Mouse (Mus musculus) intestine, embryonic 15.5 days (tissue): ENCODE results near the gene Pagr1a. TPM values are rescaled to one million over a fixed set of nuclear protein-coding genes. Genes with fewer than 3 reads are reported as not detected.

ENCODE experiments used
- ATAC-seq: fragments of 200-750 bp; cut with Nextera tagmentation; 2 replicates; pipeline ENCODE4 v1.8.0; 2017; ENCODE audit warnings: moderate TSS enrichment, moderate library complexity
- H3K27ac ChIP-seq: fragments of 300-500 bp; sonication (generic); 2 replicates; pipeline ENCODE4 v1.5.1; 2015; ENCODE audit warnings: mild to moderate bottlenecking, inconsistent platforms
- H3K27me3 ChIP-seq: fragments of 300-500 bp; sonication (generic); replicated peaks from 2 replicates; pipeline ENCODE4 v1.6.1; 2015; ENCODE audit warnings: inconsistent platforms
- H3K36me3 ChIP-seq: fragments of 300-500 bp; sonication (generic); 2 replicates; pipeline ENCODE4 v1.6.1; 2015; ENCODE audit warnings: inconsistent platforms
- H3K4me1 ChIP-seq: fragments of 300-500 bp; sonication (generic); replicated peaks from 2 replicates; pipeline ENCODE4 v1.6.1; 2015; ENCODE audit warnings: inconsistent platforms
- H3K4me2 ChIP-seq: fragments of 300-500 bp; sonication (generic); replicated peaks from 2 replicates; pipeline ENCODE4 v1.6.1; 2015; ENCODE audit warnings: mild to moderate bottlenecking, inconsistent platforms
- H3K4me3 ChIP-seq: fragments of 300-500 bp; sonication (generic); replicated peaks from 2 replicates; pipeline ENCODE4 v1.5.1; 2015; ENCODE audit warnings: inconsistent platforms
- H3K9ac ChIP-seq: fragments of 300-500 bp; sonication (generic); 2 replicates; pipeline ENCODE4 v1.6.1; 2015; ENCODE audit warnings: inconsistent platforms
- H3K9me3 ChIP-seq: fragments of 300-500 bp; sonication (generic); 2 replicates; pipeline ENCODE4 v1.6.1; 2016; ENCODE audit warnings: inconsistent platforms
- WGBS: fragments of 180-500 bp; shearing (Covaris S2); methylation state at CpG from one replicate; pipeline ENCODE4 v1.1.7; 2015; 5-methylcytosine and 5-hydroxymethylcytosine counted together
- polyA plus RNA-seq: library from polyadenylated mRNA; unstranded; fragments of >200 nt; fragmentation: Nextera tagmentation; extraction: Ambion mirVana; gene quantifications from 2 replicates; pipeline ENCODE4 v1.2.1, GENCODE M21; 2015

Gene Pagr1a
- 48.4 and 52.6 TPM in 2 replicates for polyA plus RNA-seq

DNA sequence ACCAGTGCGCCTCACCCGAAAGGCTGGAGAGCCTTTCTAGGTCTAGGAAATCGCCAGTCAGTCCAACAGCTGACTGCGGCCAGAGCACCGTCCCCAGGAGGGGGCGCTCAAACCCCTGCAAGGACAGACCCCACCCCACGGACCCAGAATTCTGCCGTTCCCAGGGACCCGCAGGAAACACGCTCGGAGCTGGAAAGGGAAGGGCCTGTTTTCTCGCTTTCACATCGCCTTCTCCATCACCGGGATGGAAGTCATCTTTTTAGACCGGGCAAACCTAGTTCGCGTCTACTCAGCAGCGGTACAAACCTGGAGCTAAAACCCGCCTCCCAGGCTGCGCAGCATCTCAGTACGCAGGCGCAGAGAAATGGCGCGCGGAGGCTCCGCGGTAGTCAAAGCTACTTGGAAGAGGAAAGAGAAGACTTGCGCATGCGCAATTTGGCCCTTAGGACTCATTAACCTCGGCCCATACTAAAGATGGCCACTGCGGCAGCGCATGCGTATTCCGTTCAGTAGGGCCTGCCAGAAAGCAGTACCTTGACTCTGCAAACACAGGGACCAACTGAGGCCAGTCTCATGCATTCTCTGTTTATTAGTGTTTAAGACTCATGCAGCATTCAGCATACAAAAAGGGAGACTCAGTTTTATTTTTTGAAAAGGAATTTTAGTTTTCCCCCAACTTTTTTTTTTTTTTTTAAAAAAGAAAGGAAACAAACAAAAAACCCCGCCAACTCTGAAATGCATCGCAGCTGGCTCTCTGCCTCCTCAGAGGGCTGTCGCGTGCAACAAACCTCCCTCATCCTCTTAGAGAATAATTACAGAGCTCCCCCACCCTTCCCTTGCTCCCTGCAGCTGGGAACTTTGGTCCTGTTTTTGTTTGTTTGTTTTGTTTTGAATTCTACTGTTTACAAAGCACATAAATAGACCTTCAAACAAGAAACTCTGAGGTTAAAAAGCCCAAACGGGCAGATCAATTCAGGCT lies at the start of gene Pagr1a:
Pagr1a (minus strand) TSS at position 382 of the 979 bp plus-strand sequence.
- Histone ChIP-seq H3K4me3 (peak within 1 kb of the TSS; percentile 68), H3K9me3 (no peaks in the 10 kb centered on the region), H3K9ac (peak within 1 kb of the TSS; percentile 87), H3K27ac (peak within 1 kb of the TSS; percentile 98), H3K36me3 (peaks cover 9% of the 10 kb centered on the region; the same call in 1 of the 2 replicates), H3K4me2 (peak within 1 kb of the TSS; percentile 87), H3K27me3 (no peaks in the 10 kb centered on the region), H3K4me1 (peaks cover 68% of the 10 kb centered on the region)
- WGBS = 2% methylated on average over 39 of the region's 39 CpGs
- peak; percentile 83 for ATAC-seq

DNA sequence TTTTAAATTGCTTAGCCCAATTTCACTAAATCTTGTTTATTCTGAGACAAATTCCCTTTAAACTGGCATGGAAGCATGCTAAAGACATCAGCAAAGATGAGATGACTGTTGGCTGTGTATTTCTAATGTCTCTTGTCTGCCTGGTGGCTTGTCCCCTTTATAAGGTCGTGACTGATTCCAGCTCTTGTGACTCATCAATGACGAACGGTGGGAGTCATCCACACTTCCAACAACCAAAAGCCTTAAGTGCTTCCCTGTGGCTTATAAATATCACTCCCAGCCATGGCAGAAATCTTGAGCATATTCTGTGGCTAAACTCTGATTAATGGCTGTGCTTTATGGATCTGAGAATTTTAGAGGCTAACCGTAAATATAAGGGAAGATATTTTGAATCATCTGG lies 49.2 kb upstream of the Pagr1a start:
- Histone ChIP-seq H3K36me3 (no peaks in the 10 kb centered on the region), H3K27me3 (0 out of 2 replicates have a peak, but pooled peaks cover 3% of the 10 kb centered on the region), H3K4me2 (no peak overlapping the region), H3K9ac (no peak overlapping the region), H3K4me1 (0 out of 2 replicates have a peak, but pooled peaks cover under 1% of the 10 kb centered on the region), H3K4me3 (no peak overlapping the region), H3K9me3 (no peaks in the 10 kb centered on the region), H3K27ac (no peak overlapping the region)
- 66% methylated on average over 4 of the region's 4 CpGs for WGBS
- no peak for ATAC-seq

DNA sequence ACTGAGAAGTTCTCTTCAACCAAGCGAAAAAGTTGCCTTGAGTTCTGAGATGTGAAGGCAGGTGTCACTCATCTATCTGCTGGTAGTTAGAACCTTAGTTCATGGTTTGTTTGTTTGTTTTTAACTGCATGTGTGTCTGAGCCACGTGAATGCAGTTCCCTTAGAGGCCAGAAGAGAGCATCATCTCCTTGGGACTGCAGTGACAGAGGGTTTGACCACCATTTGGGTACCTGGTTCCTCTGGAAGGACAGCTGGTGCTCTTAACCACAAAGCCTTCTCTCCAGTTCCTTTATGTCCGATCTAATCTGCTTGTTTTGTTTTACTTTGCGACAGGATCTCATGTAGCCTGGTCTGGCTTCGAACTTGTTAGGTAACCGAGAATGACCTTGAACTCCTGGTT lies 48.4 kb upstream of the Pagr1a start:
- WGBS = 87% methylated on average over 6 of the region's 6 CpGs
- Histone ChIP-seq H3K4me3 (no peak overlapping the region), H3K9ac (no peak overlapping the region), H3K4me1 (no peaks in the 10 kb centered on the region), H3K27ac (no peak overlapping the region), H3K4me2 (no peak overlapping the region), H3K27me3 (0 out of 2 replicates have a peak, but pooled peaks cover 3% of the 10 kb centered on the region), H3K9me3 (no peaks in the 10 kb centered on the region), H3K36me3 (no peaks in the 10 kb centered on the region)
- ATAC-seq = no peak

DNA sequence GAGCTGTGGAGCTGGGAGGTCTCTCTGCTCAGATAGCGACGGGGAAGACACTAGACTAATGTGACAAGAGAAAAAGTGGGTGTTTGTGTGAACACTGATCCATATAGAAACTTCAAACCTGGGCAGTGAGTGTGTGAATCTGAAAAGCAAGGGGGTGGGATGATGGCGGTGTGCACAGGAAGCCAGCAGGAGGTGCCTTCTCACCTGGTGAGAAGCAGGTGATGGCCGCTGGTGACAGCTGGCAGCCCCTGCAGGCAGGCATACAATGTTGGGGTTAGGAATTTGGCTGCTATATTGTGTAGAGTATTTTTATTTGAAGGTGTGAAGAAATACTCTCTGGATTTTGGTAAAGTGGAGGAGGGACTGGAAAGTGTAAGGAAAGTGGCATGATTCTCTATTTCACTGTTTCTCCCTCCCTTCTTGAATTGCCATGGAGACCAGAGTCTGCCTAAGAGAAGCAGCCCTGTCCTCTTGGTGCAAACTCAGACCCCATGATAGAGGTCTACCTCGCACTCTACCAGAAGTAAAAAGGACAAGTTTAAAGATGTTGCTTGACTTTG lies 38.0 kb upstream of the Pagr1a start:
- no peaks in the 10 kb centered on the region for H3K9me3 ChIP-seq
- ATAC-seq = no peak
- no peak overlapping the region for H3K9ac ChIP-seq
- no peak overlapping the region for H3K4me3 ChIP-seq
- H3K27me3 ChIP-seq = no peaks in the 10 kb centered on the region
- H3K27ac ChIP-seq = no peak overlapping the region
- H3K36me3 ChIP-seq = no peaks in the 10 kb centered on the region
- 69% methylated on average over 5 of the region's 5 CpGs for WGBS
- H3K4me2 ChIP-seq = no peak overlapping the region
- H3K4me1 ChIP-seq = no peaks in the 10 kb centered on the region

DNA sequence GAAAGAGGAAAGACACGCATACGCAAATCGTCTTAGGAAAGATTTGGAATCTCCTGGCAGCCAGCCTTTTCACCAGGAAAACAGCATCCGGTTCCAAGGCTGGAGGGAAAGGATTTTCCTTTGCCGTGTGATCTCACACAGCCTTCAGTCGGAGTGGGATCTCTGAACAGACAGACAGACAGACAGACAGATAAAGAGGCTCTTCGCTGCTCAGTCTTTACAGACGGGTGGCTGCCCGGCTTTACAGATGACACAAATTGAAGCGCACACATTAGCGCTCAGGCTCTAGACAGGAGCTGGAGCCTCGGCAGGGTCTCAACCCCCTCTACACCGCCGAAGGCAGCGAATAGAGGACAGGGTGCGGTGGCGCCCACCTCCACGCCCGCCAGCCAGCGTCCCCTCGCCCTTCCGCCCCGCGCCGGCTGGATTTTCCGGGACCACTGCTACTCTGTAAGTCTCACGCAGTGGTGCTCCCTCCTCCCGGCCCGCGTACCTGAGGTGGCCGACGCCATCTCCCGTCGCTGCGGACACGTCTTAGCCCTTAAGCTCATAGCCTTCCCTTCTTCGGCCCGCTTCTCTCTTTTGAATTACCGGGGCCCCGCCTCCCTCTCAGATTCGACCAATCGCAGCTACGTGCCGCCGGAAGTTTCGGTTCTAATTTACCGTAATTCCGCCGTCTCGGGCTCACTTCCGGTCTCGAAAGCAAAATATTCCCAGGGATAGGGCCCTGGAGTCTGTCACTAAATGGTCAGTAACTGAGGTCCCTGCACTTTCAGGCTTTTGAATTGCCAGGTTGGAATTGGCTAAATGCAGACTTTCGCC lies 24.9 kb upstream of the Pagr1a start, which contains the start of gene Kif22:
Kif22 (minus strand) TSS at position 621 of the 822 bp plus-strand sequence.
- peak within 1 kb of the TSS; percentile 74 for H3K27ac ChIP-seq
- H3K36me3 ChIP-seq = no peaks in the 10 kb centered on the region
- under 1% methylated on average over 53 of the region's 53 CpGs for WGBS
- H3K9ac ChIP-seq = peak within 1 kb of the TSS; percentile 85
- peak within 1 kb of the TSS; percentile 97 for H3K4me3 ChIP-seq
- H3K27me3 ChIP-seq = no peaks in the 10 kb centered on the region
- peak within 1 kb of the TSS; percentile 80 for H3K4me2 ChIP-seq
- H3K4me1 ChIP-seq = peaks cover 10% of the 10 kb centered on the region; the same call in 1 of the 2 replicates
- no peaks in the 10 kb centered on the region for H3K9me3 ChIP-seq
- peak; percentile 94 for ATAC-seq

DNA sequence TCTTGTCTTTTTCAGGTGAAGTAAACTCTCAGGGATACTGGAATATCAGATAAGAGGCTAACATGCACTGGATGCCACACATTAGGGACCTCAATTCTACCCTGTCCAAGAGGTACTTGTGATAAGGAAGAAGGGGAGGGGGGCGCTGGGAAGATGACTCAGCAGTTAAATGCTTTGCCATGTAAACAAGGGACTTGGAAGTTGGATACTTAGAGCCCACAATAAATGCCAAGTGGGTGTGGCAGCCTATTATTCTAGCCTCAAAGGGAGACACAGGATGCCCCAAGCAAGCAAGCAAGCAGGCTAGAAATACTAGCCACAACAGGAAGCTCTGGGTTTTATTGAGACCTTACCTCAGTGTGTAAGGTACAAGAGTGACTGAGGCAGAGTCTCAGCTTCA lies 14.1 kb upstream of the Pagr1a start:
- Histone ChIP-seq H3K4me2 (no peak overlapping the region), H3K36me3 (peaks cover 57% of the 10 kb centered on the region), H3K9ac (no peak overlapping the region), H3K27ac (no peak overlapping the region), H3K27me3 (no peaks in the 10 kb centered on the region), H3K4me3 (no peak overlapping the region), H3K4me1 (peaks cover 7% of the 10 kb centered on the region), H3K9me3 (no peaks in the 10 kb centered on the region)
- no peak for ATAC-seq
- WGBS = 58% methylated on average over 1 of the region's 1 CpGs

DNA sequence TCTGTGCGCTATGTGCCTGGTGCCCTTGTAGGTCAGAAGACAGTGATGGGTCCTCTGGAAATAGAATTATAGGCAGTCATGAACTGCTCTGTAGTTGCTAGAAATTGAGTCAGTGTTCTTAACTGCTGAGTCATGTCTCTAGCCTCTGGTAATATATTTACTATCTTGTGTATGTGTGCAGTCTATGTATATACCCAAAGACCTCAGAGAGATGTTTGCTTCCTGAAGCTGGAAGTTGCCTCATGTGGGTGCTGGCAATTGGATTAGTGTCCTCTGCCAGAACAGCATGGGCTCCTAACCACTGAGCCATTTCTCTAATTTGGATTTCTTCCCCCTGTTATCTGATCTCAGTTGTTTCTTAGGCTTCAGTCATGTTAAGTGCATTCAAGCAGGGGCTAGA lies 13.0 kb upstream of the Pagr1a start:
- no peak overlapping the region for H3K9ac ChIP-seq
- H3K27me3 ChIP-seq = no peaks in the 10 kb centered on the region
- 92% methylated on average over 1 of the region's 1 CpGs for WGBS
- no peak for ATAC-seq
- H3K9me3 ChIP-seq = no peaks in the 10 kb centered on the region
- no peak overlapping the region for H3K4me3 ChIP-seq
- peaks cover 51% of the 10 kb centered on the region for H3K36me3 ChIP-seq
- H3K4me1 ChIP-seq = peaks cover 7% of the 10 kb centered on the region
- H3K27ac ChIP-seq = no peak overlapping the region
- no peak overlapping the region for H3K4me2 ChIP-seq

DNA sequence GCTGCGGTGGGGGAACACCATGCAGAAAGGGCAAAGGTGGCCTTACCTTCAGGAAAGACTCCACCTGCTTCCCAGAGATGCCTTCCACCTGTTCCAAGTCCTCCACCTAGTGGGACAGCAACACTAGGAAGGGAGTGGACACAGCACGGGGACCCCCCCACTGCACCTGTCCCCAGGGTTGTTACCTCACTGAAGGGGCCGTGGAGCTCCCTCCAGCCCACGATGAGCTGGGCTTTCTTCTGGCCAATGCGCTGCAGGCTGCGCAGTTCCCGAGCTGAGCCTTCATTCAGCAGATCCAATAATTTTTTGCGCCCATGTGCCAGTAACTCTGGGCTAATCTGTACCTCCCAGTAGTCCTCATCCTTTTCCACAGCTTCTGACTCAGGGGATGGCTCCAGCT lies 10.7 kb upstream of the Pagr1a start:
- peaks cover 29% of the 10 kb centered on the region for H3K4me1 ChIP-seq
- peak overlapping the region; percentile 80 for H3K4me2 ChIP-seq
- ATAC-seq = no peak
- WGBS = 55% methylated on average over 8 of the region's 8 CpGs
- H3K4me3 ChIP-seq = peak overlapping the region; percentile 90
- H3K9ac ChIP-seq = peak overlapping the region; percentile 54
- H3K9me3 ChIP-seq = no peaks in the 10 kb centered on the region
- H3K36me3 ChIP-seq = peaks cover 46% of the 10 kb centered on the region
- H3K27ac ChIP-seq = peak overlapping the region; percentile 99
- H3K27me3 ChIP-seq = no peaks in the 10 kb centered on the region

DNA sequence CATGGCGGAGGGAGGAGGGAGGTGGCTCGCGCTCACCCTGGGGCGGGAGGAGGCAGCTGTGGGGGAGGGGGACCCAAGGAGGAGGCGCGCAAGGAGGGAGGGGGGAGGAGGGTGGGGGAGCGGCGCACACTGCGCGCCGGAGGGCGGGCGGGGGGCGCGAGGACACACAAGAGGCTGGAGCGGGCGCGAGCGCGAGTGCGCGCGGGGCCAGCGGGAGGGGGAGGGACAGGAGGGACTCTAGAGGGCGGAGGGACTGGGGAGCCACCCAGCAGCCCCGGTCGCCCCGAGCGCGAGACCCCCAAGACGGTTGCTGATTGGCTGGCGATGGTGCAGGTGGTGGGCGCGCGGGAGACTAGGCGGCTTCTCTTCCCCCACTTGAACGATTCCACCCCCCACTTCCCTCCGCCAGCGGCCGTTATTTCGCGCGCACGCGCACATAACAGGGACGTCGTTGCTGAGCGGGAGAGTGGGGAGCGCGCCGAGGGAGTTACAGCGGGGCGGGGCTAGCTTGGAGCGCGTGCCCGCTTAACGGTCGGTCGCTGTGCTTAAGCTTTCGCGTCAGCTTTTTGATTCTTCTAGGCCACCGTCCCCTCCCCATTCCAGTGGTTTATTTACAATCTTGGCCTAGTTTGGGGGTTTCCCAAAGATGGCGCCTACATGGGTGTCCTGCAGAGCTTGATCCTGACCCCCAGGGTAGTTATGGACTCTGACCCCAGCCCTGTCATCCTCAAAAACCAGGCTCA lies 10.0 kb upstream of the Pagr1a start, which contains the start of gene Maz:
Maz (minus strand) TSS at position 54 of the 743 bp plus-strand sequence.
- Histone ChIP-seq H3K9ac (peak within 1 kb of the TSS; percentile 97), H3K27ac (peak within 1 kb of the TSS; percentile 99), H3K9me3 (no peaks in the 10 kb centered on the region), H3K4me3 (peak within 1 kb of the TSS; percentile 90), H3K27me3 (no peaks in the 10 kb centered on the region), H3K36me3 (peaks cover 42% of the 10 kb centered on the region), H3K4me2 (peak within 1 kb of the TSS; percentile 80), H3K4me1 (peaks cover 37% of the 10 kb centered on the region)
- peak; percentile 88 for ATAC-seq
- 1% methylated on average over 49 of the region's 63 CpGs for WGBS

DNA sequence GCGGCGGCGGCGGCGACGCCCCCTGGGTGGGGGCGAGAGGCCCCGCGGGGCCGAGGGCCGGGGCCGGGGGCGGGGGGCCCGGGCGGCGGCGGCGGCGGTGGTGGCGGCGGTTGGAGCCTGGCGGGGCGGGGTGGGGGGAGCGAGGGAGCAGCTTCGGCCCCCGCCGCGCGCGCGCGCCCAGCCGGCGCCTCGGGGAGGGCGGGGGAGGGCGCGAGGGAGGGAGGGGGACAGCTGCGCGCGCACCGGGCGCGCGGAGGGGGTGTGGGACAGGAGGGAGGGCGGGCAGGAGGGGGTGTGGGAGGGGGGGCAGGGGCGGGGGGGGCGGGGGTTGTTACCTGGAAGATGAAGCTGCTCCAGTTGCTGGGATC lies 9.4 kb upstream of the Pagr1a start:
- H3K27ac ChIP-seq = peak overlapping the region; percentile 99
- 0% methylated on average over 14 of the region's 48 CpGs for WGBS
- no peak; the same call in 1 of the 2 replicates for ATAC-seq
- H3K4me1 ChIP-seq = peaks cover 42% of the 10 kb centered on the region
- peak overlapping the region; percentile 97 for H3K9ac ChIP-seq
- H3K9me3 ChIP-seq = no peaks in the 10 kb centered on the region
- peaks cover 40% of the 10 kb centered on the region for H3K36me3 ChIP-seq
- H3K4me3 ChIP-seq = peak overlapping the region; percentile 90
- no peaks in the 10 kb centered on the region for H3K27me3 ChIP-seq
- H3K4me2 ChIP-seq = peak overlapping the region; percentile 80

DNA sequence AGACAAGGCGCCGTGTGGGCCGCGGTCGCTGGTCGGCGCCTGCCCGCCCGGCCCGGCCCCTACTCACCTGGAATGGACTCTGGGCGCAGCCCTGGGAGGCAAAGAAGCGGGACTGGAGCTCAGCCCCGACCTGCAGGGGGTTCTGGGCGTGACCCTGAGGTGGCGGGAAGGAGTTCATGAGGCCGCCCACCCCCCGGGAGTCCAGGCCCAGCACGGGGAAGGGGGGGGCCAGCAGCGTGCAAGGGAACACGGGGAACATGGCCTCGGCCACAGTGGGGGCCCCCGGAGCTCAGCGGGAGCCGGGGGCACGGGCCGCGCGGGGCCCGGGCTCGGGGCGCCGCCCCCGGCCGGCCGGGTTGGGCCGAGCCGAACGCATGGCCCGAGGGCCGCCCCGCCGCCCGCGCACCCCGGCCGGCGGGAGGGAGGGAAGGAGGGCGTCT lies 9.0 kb upstream of the Pagr1a start:
- peaks cover 35% of the 10 kb centered on the region for H3K36me3 ChIP-seq
- peak; percentile 57 for ATAC-seq

More for the DNA sequence above, 9.0 kb upstream of the Pagr1a start:
- H3K9ac ChIP-seq = peak overlapping the region; percentile 97
- H3K27me3 ChIP-seq = no peaks in the 10 kb centered on the region
- peak overlapping the region; percentile 99 for H3K27ac ChIP-seq
- peak overlapping the region; percentile 78 for H3K4me2 ChIP-seq
- peak overlapping the region; percentile 90 for H3K4me3 ChIP-seq
- 2% methylated on average over 30 of the region's 48 CpGs for WGBS
- H3K4me1 ChIP-seq = peaks cover 46% of the 10 kb centered on the region
- no peaks in the 10 kb centered on the region for H3K9me3 ChIP-seq
